Mouse (Mus musculus) MEL (cell line): ENCODE measurements around the gene Trp53tg5. TPM values are rescaled to one million over a fixed set of nuclear protein-coding genes. Genes with fewer than 3 reads are reported as not detected.

Experiments
- DNase-seq: peaks from one replicate; pipeline ENCODE4 v3.0.0; 2011; ENCODE audit warnings: low read depth, low spot score
- H3K27ac ChIP-seq: 2 replicates; pipeline ENCODE4 v1.5.1; 2012; ENCODE audit warnings: low read depth, mild to moderate bottlenecking, control low read depth, low read length, moderate library complexity; ENCODE audit not compliant: control insufficient read depth
- H3K27me3 ChIP-seq, 2 experiments: fragments of 150-350 bp in 1 of 2; sonication (generic) in 1 of 2; 2 replicates each; pipeline ENCODE4 v1.6.1; 2012; ENCODE audit warnings: low read length in 2 of 2, mild to moderate bottlenecking in 2 of 2, improper control_type of control experiment in 1 of 2, moderate library complexity in 1 of 2; ENCODE audit not compliant: insufficient read depth in 2 of 2, control insufficient read depth in 1 of 2
- H3K36me3 ChIP-seq, 2 experiments: 2 replicates each; pipeline ENCODE4 v1.6.1; 2012 to 2014; ENCODE audit warnings: low read length in 2 of 2, improper control_type of control experiment in 1 of 2, inconsistent platforms in 1 of 2, mild to moderate bottlenecking in 1 of 2; ENCODE audit not compliant: insufficient read depth in 2 of 2, control insufficient read depth in 1 of 2
- H3K4me1 ChIP-seq, 2 experiments: fragments of 150-350 bp in 1 of 2; sonication (generic) in 1 of 2; 2 replicates each; pipeline ENCODE4 v1.6.1; 2012; ENCODE audit warnings: low read length in 2 of 2, improper control_type of control experiment in 1 of 2, mild to moderate bottlenecking in 1 of 2; ENCODE audit not compliant: insufficient read depth in 2 of 2, control insufficient read depth in 1 of 2
- H3K4me3 ChIP-seq, 2 experiments: fragments of 150-350 bp in 1 of 2; sonication (generic) in 1 of 2; 2 replicates each; pipeline ENCODE4 v1.5.1; 2012; ENCODE audit warnings: low read depth in 2 of 2, low read length in 2 of 2, mild to moderate bottlenecking in 2 of 2, moderate library complexity in 2 of 2, control low read depth in 1 of 2, improper control_type of control experiment in 1 of 2; ENCODE audit not compliant: control insufficient read depth in 1 of 2, insufficient read depth in 1 of 2
- H3K79me2 ChIP-seq: 2 replicates; pipeline ENCODE4 v1.6.1; 2012; ENCODE audit warnings: mild to moderate bottlenecking, low read length, moderate library complexity; ENCODE audit not compliant: control insufficient read depth, poor library complexity, insufficient read depth
- H3K9ac ChIP-seq: 2 replicates; pipeline ENCODE4 v1.6.1; 2012; ENCODE audit warnings: low read depth, mild to moderate bottlenecking, control low read depth, low read length, moderate library complexity; ENCODE audit not compliant: control insufficient read depth, poor library complexity, severe bottlenecking
- H3K9me3 ChIP-seq: fragments of 150-350 bp; sonication (generic); replicated peaks from 2 replicates; pipeline ENCODE4 v1.6.1; 2012; ENCODE audit warnings: mild to moderate bottlenecking, low read length, improper control_type of control experiment, moderate library complexity; ENCODE audit not compliant: insufficient read depth
- BHLHE40 ChIP-seq: IDR thresholded peaks from 2 replicates; pipeline ENCODE4 v1.6.1; 2012; ENCODE audit warnings: low read depth, mild to moderate bottlenecking, inconsistent platforms, low read length, improper control_type of control experiment, borderline replicate concordance
- CHD1 ChIP-seq: IDR thresholded peaks from 2 replicates; pipeline ENCODE4 v1.6.1; 2012; ENCODE audit warnings: low read depth, mild to moderate bottlenecking, inconsistent platforms, low read length, improper control_type of control experiment
- CTCF ChIP-seq, 3 experiments: IDR thresholded peaks in 2 of 3; conservative IDR thresholded peaks in 1 of 3; 2 replicates each; pipeline ENCODE4 v1.5.1; 2011 to 2012; ENCODE audit warnings: low read length in 3 of 3, low read depth in 2 of 3, mild to moderate bottlenecking in 2 of 3, improper control_type of control experiment in 1 of 3, inconsistent platforms in 1 of 3, mixed read lengths in 1 of 3, moderate library complexity in 1 of 3; ENCODE audit not compliant: control insufficient read depth in 1 of 3, insufficient read depth in 1 of 3, poor library complexity in 1 of 3, severe bottlenecking in 1 of 3
- E2F4 ChIP-seq: IDR thresholded peaks from 2 replicates; pipeline ENCODE4 v1.6.1; 2011; ENCODE audit warnings: low read depth, low read length, improper control_type of control experiment, borderline replicate concordance
- EP300 ChIP-seq, 2 experiments: IDR thresholded peaks; 2 replicates each; pipeline ENCODE4 v1.6.1; 2011; ENCODE audit warnings: improper control_type of control experiment in 2 of 2, low read length in 2 of 2, low read depth in 1 of 2, mild to moderate bottlenecking in 1 of 2
- GABPA ChIP-seq: IDR thresholded peaks from 2 replicates; pipeline ENCODE4 v1.6.1; 2012; ENCODE audit warnings: low read depth, mild to moderate bottlenecking, inconsistent platforms, low read length, improper control_type of control experiment, moderate library complexity
- GATA1 ChIP-seq: IDR thresholded peaks from 2 replicates; pipeline ENCODE4 v1.6.1; 2011; ENCODE audit warnings: low read depth, low read length, improper control_type of control experiment
- JUND ChIP-seq: IDR thresholded peaks from 2 replicates; pipeline ENCODE4 v1.6.1; 2011; ENCODE audit warnings: low read depth, mild to moderate bottlenecking, improper control_type of control experiment, low read length
- KAT2A ChIP-seq: conservative IDR thresholded peaks from 2 replicates; pipeline ENCODE4 v1.6.1; 2012; ENCODE audit warnings: low read depth, low read length, improper control_type of control experiment, inconsistent platforms
- MAFK ChIP-seq: IDR thresholded peaks from 2 replicates; pipeline ENCODE4 v1.6.1; 2011; ENCODE audit warnings: low read depth, mild to moderate bottlenecking, low read length, improper control_type of control experiment, borderline replicate concordance
- MAX ChIP-seq: IDR thresholded peaks from 2 replicates; pipeline ENCODE4 v1.6.1; 2011; ENCODE audit warnings: low read length, improper control_type of control experiment
- MAZ ChIP-seq: IDR thresholded peaks from 2 replicates; pipeline ENCODE4 v1.6.1; 2012; ENCODE audit warnings: low read depth, mild to moderate bottlenecking, inconsistent platforms, low read length, improper control_type of control experiment
- MEF2A ChIP-seq: IDR thresholded peaks from 2 replicates; pipeline ENCODE4 v1.6.1; 2014; ENCODE audit warnings: low read depth, mild to moderate bottlenecking, inconsistent platforms, low read length, improper control_type of control experiment; ENCODE audit not compliant: poor library complexity, insufficient replicate concordance, severe bottlenecking; ENCODE audit errors: extremely low read depth
- MXI1 ChIP-seq: IDR thresholded peaks from 2 replicates; pipeline ENCODE4 v1.6.1; 2011; ENCODE audit warnings: mild to moderate bottlenecking, low read depth, low read length, improper control_type of control experiment
- MYB ChIP-seq: IDR thresholded peaks from 2 replicates; pipeline ENCODE4 v1.6.1; 2011; ENCODE audit warnings: mild to moderate bottlenecking, low read depth, low read length, improper control_type of control experiment
- MYC ChIP-seq: IDR thresholded peaks from 2 replicates; pipeline ENCODE4 v1.6.1; 2011; ENCODE audit warnings: low read depth, mild to moderate bottlenecking, low read length, improper control_type of control experiment, moderate library complexity
- NELFE ChIP-seq: IDR thresholded peaks from 2 replicates; pipeline ENCODE4 v1.6.1; 2011; ENCODE audit warnings: low read depth, low read length, improper control_type of control experiment
- NRF1 ChIP-seq: IDR thresholded peaks from 2 replicates; pipeline ENCODE4 v1.6.1; 2014; ENCODE audit warnings: low read depth, mild to moderate bottlenecking, inconsistent platforms, low read length, improper control_type of control experiment, moderate library complexity; ENCODE audit not compliant: poor library complexity, insufficient read depth, severe bottlenecking
- POLR2A ChIP-seq, 2 experiments: IDR thresholded peaks; 2 replicates each; pipeline ENCODE4 v1.6.1; 2011 to 2012; ENCODE audit warnings: low read length in 2 of 2, mild to moderate bottlenecking in 2 of 2, control low read depth in 1 of 2, improper control_type of control experiment in 1 of 2, low read depth in 1 of 2, moderate library complexity in 1 of 2; ENCODE audit not compliant: control insufficient read depth in 1 of 2, insufficient read depth in 1 of 2, poor library complexity in 1 of 2
- POLR2AphosphoS2 ChIP-seq: IDR thresholded peaks from 2 replicates; pipeline ENCODE4 v1.6.1; 2011; ENCODE audit warnings: low read length, improper control_type of control experiment
- RAD21 ChIP-seq: IDR thresholded peaks from 2 replicates; pipeline ENCODE4 v1.6.1; 2011; ENCODE audit warnings: mild to moderate bottlenecking, low read depth, low read length, improper control_type of control experiment
- RCOR1 ChIP-seq: IDR thresholded peaks from 2 replicates; pipeline ENCODE4 v1.6.1; 2012; ENCODE audit warnings: low read depth, mild to moderate bottlenecking, inconsistent platforms, low read length, improper control_type of control experiment
- SIN3A ChIP-seq: IDR thresholded peaks from 2 replicates; pipeline ENCODE4 v1.6.1; 2012; ENCODE audit warnings: low read length, improper control_type of control experiment, inconsistent platforms
- SMC3 ChIP-seq: IDR thresholded peaks from 2 replicates; pipeline ENCODE4 v1.6.1; 2011; ENCODE audit warnings: low read depth, low read length, improper control_type of control experiment
- TAL1 ChIP-seq: IDR thresholded peaks from 2 replicates; pipeline ENCODE4 v1.6.1; 2012; ENCODE audit warnings: mild to moderate bottlenecking, inconsistent platforms, low read length, moderate library complexity, mixed read lengths
- TBP ChIP-seq: IDR thresholded peaks from 2 replicates; pipeline ENCODE4 v1.8.0; 2011; ENCODE audit warnings: low read depth, low read length, improper control_type of control experiment
- TCF12 ChIP-seq: IDR thresholded peaks from 2 replicates; pipeline ENCODE4 v1.6.1; 2014; ENCODE audit warnings: low read depth, mild to moderate bottlenecking, inconsistent platforms, low read length, improper control_type of control experiment, moderate library complexity
- UBTF ChIP-seq: IDR thresholded peaks from 2 replicates; pipeline ENCODE4 v1.6.1; 2012; ENCODE audit warnings: low read depth, mild to moderate bottlenecking, inconsistent platforms, low read length, improper control_type of control experiment, moderate library complexity, borderline replicate concordance; ENCODE audit not compliant: insufficient read depth
- USF1 ChIP-seq: IDR thresholded peaks from 2 replicates; pipeline ENCODE4 v1.6.1; 2014; ENCODE audit warnings: low read depth, mild to moderate bottlenecking, inconsistent platforms, low read length, improper control_type of control experiment, moderate library complexity
- ZC3H11A ChIP-seq: IDR thresholded peaks from 2 replicates; pipeline ENCODE4 v1.6.1; 2012; ENCODE audit warnings: low read depth, mild to moderate bottlenecking, inconsistent platforms, low read length, improper control_type of control experiment
- ZKSCAN1 ChIP-seq: IDR thresholded peaks from 2 replicates; pipeline ENCODE4 v1.6.1; 2012; ENCODE audit warnings: low read depth, mild to moderate bottlenecking, inconsistent platforms, low read length, improper control_type of control experiment, moderate library complexity
- ZMIZ1 ChIP-seq: IDR thresholded peaks from 2 replicates; pipeline ENCODE4 v1.6.1; 2012; ENCODE audit warnings: low read depth, mild to moderate bottlenecking, inconsistent platforms, low read length, improper control_type of control experiment, moderate library complexity
- ZNF384 ChIP-seq: IDR thresholded peaks from 2 replicates; pipeline ENCODE4 v1.6.1; 2012; ENCODE audit warnings: low read depth, mild to moderate bottlenecking, inconsistent platforms, low read length, improper control_type of control experiment
- polyA plus RNA-seq, 2 experiments: library from polyadenylated mRNA; stranded (reverse) in 1 of 2; unstranded in 1 of 2; fragments of >175 nt in 1 of 2; fragments of >200 nt in 1 of 2; gene quantifications; 2 replicates each; pipeline versions ENCODE4 v1.2.1 to v1.2.4; 2012; ENCODE audit warnings: low replicate concordance in 2 of 2, low read depth in 1 of 2; ENCODE audit not compliant: insufficient read length in 2 of 2, insufficient read depth in 1 of 2, missing spikeins in 1 of 2
- total RNA-seq: library from RNA; depleted of rRNA; stranded (reverse); fragments of 300-350 nt; gene quantifications from 2 replicates; pipeline ENCODE4 v1.2.3, GENCODE M21; 2012

The Trp53tg5 gene
- total and polyA plus RNA-seq, 3 experiments, result 0.13 TPM; not detected in 2

- Histone ChIP-seq H3K9ac (no peak overlapping the region), H3K27ac (no peak overlapping the region)
- no peak for DNase-seq
Observed at GRCm38 (mm10) chr2:164431676-164432465, 41.7 kb downstream of the Trp53tg5 start.

GRCm38 (mm10) chr2:164430697-164431096 lies 42.8 kb downstream of the Trp53tg5 start:
- no peak overlapping the region for H3K9ac ChIP-seq
- no peak overlapping the region for H3K27ac ChIP-seq
- peaks cover 0 to 15% of the 10 kb centered on the region in 2 experiments for H3K27me3 ChIP-seq
- H3K9me3 ChIP-seq, result no peaks in the 10 kb centered on the region
- no peak for DNase-seq
- no peaks in the 10 kb centered on the region for H3K79me2 ChIP-seq
- H3K4me3 ChIP-seq, result no peak overlapping the region
- TF ChIP-seq BHLHE40 (no peak), SMC3 (no peak), MAX (no peak), NELFE (no peak), NRF1 (no peak), POLR2AphosphoS2 (no peak), TBP (no peak), ZKSCAN1 (no peak), MXI1 (no peak), RCOR1 (no peak), JUND (no peak), ZNF384 (no peak), MEF2A (no peak), E2F4 (no peak), MYB (no peak), TCF12 (no peak), GABPA (no peak), ZC3H11A (no peak), UBTF (no peak), CHD1 (no peak)
- H3K4me1 ChIP-seq, result no peaks in the 10 kb centered on the region
- no peaks in the 10 kb centered on the region for H3K36me3 ChIP-seq

More at GRCm38 (mm10) chr2:164431676-164432465, 41.7 kb downstream of the Trp53tg5 start:
- H3K4me1 ChIP-seq, result no peaks in the 10 kb centered on the region
- H3K36me3 ChIP-seq, result no peaks in the 10 kb centered on the region
- H3K27me3 ChIP-seq, result peaks cover 5 to 16% of the 10 kb centered on the region in 2 experiments
- H3K4me3 ChIP-seq, result no peak overlapping the region
- no peaks in the 10 kb centered on the region for H3K79me2 ChIP-seq
- no peak for TF ChIP-seq EP300 (IDR thresholded peaks at IDR 0.05; ENCODE audit: low read depth in 1 of 2, low read length in 2 of 2)
- TF ChIP-seq MAX, result no peak
- TF ChIP-seq GATA1, result no peak
- TF ChIP-seq MEF2A, result no peak
- TF ChIP-seq MAZ, result no peak
- no peak for TF ChIP-seq SIN3A
- TF ChIP-seq KAT2A, result no peak
- no peak for TF ChIP-seq UBTF
- TF ChIP-seq JUND, result no peak
- TF ChIP-seq TAL1, result no peak
- TF ChIP-seq BHLHE40, result no peak
- TF ChIP-seq NRF1, result no peak
- TF ChIP-seq ZMIZ1, result no peak
- no peak for TF ChIP-seq USF1
- no peak for TF ChIP-seq MAFK
- no peak for TF ChIP-seq ZC3H11A
- no peak for TF ChIP-seq CTCF (IDR thresholded peaks at IDR 0.05 in 2 of 3, conservative IDR thresholded peaks at IDR 0.05 in 1 of 3; ENCODE audit: control insufficient read depth in 1 of 3, insufficient read depth in 1 of 3, low read depth in 2 of 3, low read length in 3 of 3, poor library complexity in 1 of 3, severe bottlenecking in 1 of 3)
- TF ChIP-seq POLR2A (IDR thresholded peaks at IDR 0.05; ENCODE audit: control insufficient read depth in 1 of 2, insufficient read depth in 1 of 2, low read depth in 1 of 2, low read length in 2 of 2, poor library complexity in 1 of 2), result no peak
- TF ChIP-seq MYC, result no peak
- no peak for TF ChIP-seq RAD21
- H3K9me3 ChIP-seq, result no peaks in the 10 kb centered on the region
